Mouse (Mus musculus): ENCODE measurements around the gene Rpa1. TPM values are rescaled to one million over a fixed set of nuclear protein-coding genes. Genes with fewer than 3 reads are reported as not detected.

The Rpa1 gene
- polyA plus RNA-seq, 1 experiment from 2014 or later = 130 TPM

DNA sequence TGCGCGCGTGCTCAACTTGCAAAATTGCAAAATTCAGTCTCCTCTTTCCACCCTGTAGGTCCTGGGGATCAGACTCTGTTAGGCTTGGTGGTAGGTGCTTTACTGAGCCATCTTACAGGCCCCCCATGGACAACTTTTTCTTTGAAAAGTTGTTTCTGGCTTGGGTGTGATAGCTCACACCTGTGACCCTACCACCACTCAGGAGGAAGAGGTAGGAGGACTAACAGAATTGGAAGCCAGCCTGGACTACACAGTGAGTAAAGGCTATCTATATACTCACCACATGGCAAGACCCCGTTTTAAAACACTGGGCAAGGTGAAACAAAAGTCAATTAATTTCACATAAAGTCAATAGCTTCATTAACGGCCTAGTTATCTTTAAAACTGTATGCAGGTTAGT lies 3.4 kb downstream of the Rpa1 start:
- Histone ChIP-seq H3K9ac (no peak overlapping the region), H3K36me3 (peaks cover 25% of the 10 kb centered on the region), H3K9me3 (no peaks in the 10 kb centered on the region; the same call in 1 of the 2 replicates), H3K4me3 (no peak overlapping the region), H3K27ac (no peak overlapping the region), H3K4me1 (peaks cover 36% of the 10 kb centered on the region), H3K4me2 (replicated peaks) (no peak overlapping the region), H3K27me3 (no peaks in the 10 kb centered on the region)
- no peak for ATAC-seq (ENCODE audit: low FRiP score, low read depth)
- WGBS = 89% methylated on average over 5 of the region's 5 CpGs

DNA sequence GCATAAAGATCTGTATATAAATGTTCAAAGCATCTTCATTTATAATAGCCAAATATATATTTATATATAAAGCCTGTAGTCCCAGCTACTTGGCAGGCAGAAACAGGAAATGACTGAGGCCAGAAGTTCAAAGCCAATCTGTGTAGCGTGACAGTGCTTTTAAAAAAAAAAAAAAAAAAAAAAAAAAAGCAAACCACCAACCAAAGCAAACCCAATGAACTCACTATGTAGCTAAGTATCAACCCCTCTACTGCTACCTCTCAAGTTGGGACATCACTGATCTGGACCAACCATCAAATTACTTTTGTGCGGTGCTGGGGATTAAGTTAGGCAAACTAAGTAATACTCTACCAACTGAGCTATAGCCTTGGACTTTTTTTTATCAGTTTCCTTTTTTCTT lies 4.0 kb downstream of the Rpa1 start:
- no peak overlapping the region for H3K4me2 ChIP-seq (replicated peaks)

GRCm38 (mm10) chr11:75343096-75343495 lies 5.0 kb downstream of the Rpa1 start:
- 95% methylated on average over 2 of the region's 2 CpGs for WGBS
- H3K4me2 ChIP-seq (replicated peaks) = no peak overlapping the region

More for the DNA sequence above, 4.0 kb downstream of the Rpa1 start:
- Histone ChIP-seq H3K27ac (no peak overlapping the region), H3K27me3 (no peaks in the 10 kb centered on the region), H3K4me1 (peaks cover 30% of the 10 kb centered on the region), H3K9ac (no peak overlapping the region), H3K9me3 (no peaks in the 10 kb centered on the region; the same call in 1 of the 2 replicates), H3K36me3 (peaks cover 30% of the 10 kb centered on the region), H3K4me3 (no peak overlapping the region)
- 69% methylated on average over 2 of the region's 2 CpGs for WGBS
- ATAC-seq (ENCODE audit: low FRiP score, low read depth) = no peak

GRCm38 (mm10) chr11:75340698-75341345 lies 7.3 kb downstream of the Rpa1 start:
- peaks cover 62% of the 10 kb centered on the region for H3K36me3 ChIP-seq
- no peak overlapping the region for H3K27ac ChIP-seq
- H3K4me2 ChIP-seq (replicated peaks) = no peak overlapping the region
- no peak overlapping the region for H3K9ac ChIP-seq
- no peaks in the 10 kb centered on the region for H3K27me3 ChIP-seq
- peaks cover 10% of the 10 kb centered on the region; the same call in 1 of the 2 replicates for H3K4me1 ChIP-seq
- ATAC-seq (ENCODE audit: low FRiP score, low read depth) = no peak
- no peaks in the 10 kb centered on the region; the same call in 1 of the 2 replicates for H3K9me3 ChIP-seq
- H3K4me3 ChIP-seq = no peak overlapping the region
- WGBS = 86% methylated on average over 12 of the region's 12 CpGs

More at GRCm38 (mm10) chr11:75343096-75343495, 5.0 kb downstream of the Rpa1 start:
- Histone ChIP-seq H3K27ac (no peak overlapping the region), H3K27me3 (no peaks in the 10 kb centered on the region), H3K9ac (no peak overlapping the region), H3K4me3 (no peak overlapping the region), H3K9me3 (no peaks in the 10 kb centered on the region; the same call in 1 of the 2 replicates), H3K4me1 (peaks cover 26% of the 10 kb centered on the region), H3K36me3 (peaks cover 40% of the 10 kb centered on the region)
- ATAC-seq (ENCODE audit: low FRiP score, low read depth) = no peak

DNA sequence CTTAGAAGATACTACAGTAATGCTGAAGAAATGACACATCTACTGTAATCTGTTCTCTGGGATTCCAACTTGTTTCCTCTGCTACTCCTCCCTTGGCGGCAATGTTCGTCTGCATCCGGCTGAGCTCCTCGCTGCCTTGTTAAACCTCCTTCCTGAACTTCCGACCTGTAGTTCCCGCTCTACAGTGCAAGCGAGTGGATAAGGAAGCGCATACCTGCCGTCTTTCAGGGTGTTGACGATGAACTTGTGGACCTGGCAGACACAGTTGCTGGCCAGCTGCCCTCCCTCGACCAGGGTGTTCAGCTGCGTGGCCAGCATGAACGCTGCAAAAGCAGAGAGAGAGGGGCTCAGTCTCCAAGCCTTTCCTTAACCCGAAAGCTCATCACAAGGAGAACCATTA lies 8.0 kb downstream of the Rpa1 start:
- Histone ChIP-seq H3K9ac (no peak overlapping the region), H3K27ac (no peak overlapping the region), H3K36me3 (peaks cover 64% of the 10 kb centered on the region), H3K9me3 (no peaks in the 10 kb centered on the region), H3K4me3 (no peak overlapping the region), H3K4me2 (replicated peaks) (no peak overlapping the region), H3K4me1 (peaks cover 7% of the 10 kb centered on the region; the same call in 1 of the 2 replicates), H3K27me3 (no peaks in the 10 kb centered on the region)
- 89% methylated on average over 14 of the region's 14 CpGs for WGBS
- no peak for ATAC-seq (ENCODE audit: low FRiP score, low read depth)

DNA sequence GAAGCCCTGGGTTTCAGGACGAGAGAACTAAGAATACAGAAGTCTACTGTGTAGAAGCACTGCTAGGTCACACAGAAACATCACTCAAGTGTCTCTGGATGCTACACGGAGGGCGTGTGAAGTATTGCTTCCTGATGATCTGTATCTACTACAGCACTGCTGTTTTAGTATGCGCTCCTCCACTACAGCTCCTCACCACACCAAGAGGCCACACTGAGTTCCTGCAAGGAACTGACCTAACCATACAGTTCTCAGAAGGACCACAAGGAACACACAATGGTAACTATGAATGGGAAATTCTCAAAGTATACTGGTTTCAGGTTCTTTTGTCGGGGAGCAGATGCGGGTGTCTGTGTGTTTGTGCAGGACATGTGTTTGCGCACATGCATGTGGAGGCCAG lies 10.9 kb downstream of the Rpa1 start:
- H3K4me3 ChIP-seq = no peak overlapping the region
- H3K27me3 ChIP-seq = no peaks in the 10 kb centered on the region
- H3K9me3 ChIP-seq = no peaks in the 10 kb centered on the region
- no peak overlapping the region for H3K27ac ChIP-seq
- H3K4me1 ChIP-seq = no peaks in the 10 kb centered on the region
- H3K4me2 ChIP-seq (replicated peaks) = no peak overlapping the region
- no peak overlapping the region for H3K9ac ChIP-seq
- H3K36me3 ChIP-seq = peaks cover 63% of the 10 kb centered on the region
- ATAC-seq (ENCODE audit: low FRiP score, low read depth) = no peak
- 91% methylated on average over 7 of the region's 7 CpGs for WGBS

GRCm38 (mm10) chr11:75336676-75337075 lies 11.4 kb downstream of the Rpa1 start:
- Histone ChIP-seq H3K4me2 (replicated peaks) (no peak overlapping the region), H3K9ac (no peak overlapping the region), H3K9me3 (no peaks in the 10 kb centered on the region), H3K4me1 (no peaks in the 10 kb centered on the region), H3K36me3 (peaks cover 68% of the 10 kb centered on the region), H3K27me3 (no peaks in the 10 kb centered on the region), H3K4me3 (no peak overlapping the region), H3K27ac (no peak overlapping the region)
- no peak for ATAC-seq (ENCODE audit: low FRiP score, low read depth)
- 85% methylated on average over 8 of the region's 8 CpGs for WGBS

DNA sequence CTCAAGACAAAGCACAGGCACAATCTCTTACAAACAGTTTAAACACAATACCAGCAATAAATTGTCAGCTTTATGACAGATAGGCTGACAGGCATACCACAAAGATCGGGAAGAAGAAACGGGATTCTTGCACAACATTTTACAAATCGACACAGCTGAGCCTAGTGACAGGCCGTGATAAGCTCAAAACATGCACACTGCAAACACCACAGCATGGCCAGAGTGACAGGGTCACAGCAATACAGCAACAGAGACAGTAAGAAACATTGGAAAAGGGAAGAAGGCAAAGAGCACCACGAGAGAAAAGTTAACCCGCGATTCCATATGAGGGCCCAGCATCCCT lies 22.2 kb downstream of the Rpa1 start:
- peaks cover 41% of the 10 kb centered on the region for H3K36me3 ChIP-seq
- H3K9me3 ChIP-seq = no peaks in the 10 kb centered on the region
- H3K27me3 ChIP-seq = no peaks in the 10 kb centered on the region
- 77% methylated on average over 7 of the region's 7 CpGs for WGBS
- no peak for ATAC-seq (ENCODE audit: low FRiP score, low read depth)
- H3K4me1 ChIP-seq = peaks cover 11% of the 10 kb centered on the region; the same call in 1 of the 2 replicates
- H3K9ac ChIP-seq = no peak overlapping the region; the same call in 1 of the 2 replicates
- no peak overlapping the region for H3K27ac ChIP-seq
- no peak overlapping the region for H3K4me2 ChIP-seq (replicated peaks)
- no peak overlapping the region for H3K4me3 ChIP-seq

GRCm38 (mm10) chr11:75325116-75325968 lies 22.8 kb downstream of the Rpa1 start:
- H3K4me2 ChIP-seq (replicated peaks) = no peak overlapping the region
- ATAC-seq (ENCODE audit: low FRiP score, low read depth) = no peak
- H3K4me3 ChIP-seq = no peak overlapping the region
- H3K4me1 ChIP-seq = peaks cover 11% of the 10 kb centered on the region; the same call in 1 of the 2 replicates
- no peak overlapping the region for H3K27ac ChIP-seq
- peaks cover 35% of the 10 kb centered on the region for H3K36me3 ChIP-seq
- no peaks in the 10 kb centered on the region for H3K27me3 ChIP-seq
- WGBS = 69% methylated on average over 16 of the region's 16 CpGs
- H3K9me3 ChIP-seq = no peaks in the 10 kb centered on the region
- peak overlapping the region; percentile 19; the same call in 1 of the 2 replicates for H3K9ac ChIP-seq

DNA sequence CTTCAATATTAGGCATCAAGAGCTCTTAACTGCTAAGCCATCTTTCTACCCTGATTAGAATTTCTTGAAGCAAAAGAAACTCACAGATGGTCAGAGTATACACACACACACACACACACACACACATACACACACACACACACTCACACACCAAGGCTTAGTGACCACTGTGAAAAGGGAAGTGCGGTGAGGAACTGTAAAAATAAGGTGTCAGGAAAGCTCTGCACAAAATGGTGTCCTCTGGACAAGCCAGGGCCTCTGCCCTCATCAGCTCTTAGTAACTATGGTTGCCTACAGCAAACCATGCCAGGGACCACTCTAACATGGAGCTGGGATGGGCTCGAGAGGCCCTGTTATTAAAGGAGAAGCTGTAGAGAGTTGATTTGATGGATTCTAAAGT lies 23.7 kb downstream of the Rpa1 start:
- H3K27me3 ChIP-seq = no peaks in the 10 kb centered on the region
- peaks cover 28% of the 10 kb centered on the region for H3K36me3 ChIP-seq
- 96% methylated on average over 2 of the region's 2 CpGs for WGBS
- no peak overlapping the region for H3K4me3 ChIP-seq
- no peak overlapping the region for H3K27ac ChIP-seq
- H3K4me2 ChIP-seq (replicated peaks) = no peak overlapping the region
- H3K4me1 ChIP-seq = peaks cover 11% of the 10 kb centered on the region; the same call in 1 of the 2 replicates
- no peak for ATAC-seq (ENCODE audit: low FRiP score, low read depth)
- H3K9ac ChIP-seq = no peak overlapping the region
- H3K9me3 ChIP-seq = no peaks in the 10 kb centered on the region

- no peak overlapping the region for H3K4me3 ChIP-seq
- no peaks in the 10 kb centered on the region for H3K27me3 ChIP-seq
- 82% methylated on average over 8 of the region's 8 CpGs for WGBS
- ATAC-seq (ENCODE audit: low FRiP score, low read depth) = no peak
- no peaks in the 10 kb centered on the region for H3K9me3 ChIP-seq
- H3K4me2 ChIP-seq (replicated peaks) = no peak overlapping the region
- peaks cover 21% of the 10 kb centered on the region for H3K36me3 ChIP-seq
- no peak overlapping the region for H3K9ac ChIP-seq
- H3K27ac ChIP-seq = no peak overlapping the region
- H3K4me1 ChIP-seq = peaks cover 11% of the 10 kb centered on the region; the same call in 1 of the 2 replicates
Measured at GRCm38 (mm10) chr11:75323326-75323737, 24.8 kb downstream of the Rpa1 start.

DNA sequence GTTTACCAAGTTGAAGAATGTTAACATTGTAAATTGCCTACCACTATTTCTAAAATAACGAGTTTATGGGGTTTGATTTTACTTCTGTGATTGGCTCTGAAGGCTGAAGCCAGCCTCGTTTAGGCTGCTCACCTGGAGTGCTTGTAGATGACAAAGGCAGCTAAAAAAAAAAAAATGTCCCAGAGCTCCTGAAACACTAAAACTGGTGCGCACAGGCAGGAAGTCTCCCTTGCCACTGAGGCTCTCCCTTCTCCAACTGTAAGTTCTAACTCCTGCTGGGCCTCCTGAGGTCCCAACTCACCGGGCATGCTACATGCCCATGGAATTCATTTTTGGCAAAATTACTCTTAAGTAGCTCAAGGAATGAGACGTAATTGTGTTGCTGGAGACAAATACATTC lies 28.9 kb downstream of the Rpa1 start:
- Histone ChIP-seq H3K27me3 (no peaks in the 10 kb centered on the region), H3K4me2 (replicated peaks) (no peak overlapping the region), H3K36me3 (peaks cover 33% of the 10 kb centered on the region), H3K9me3 (no peaks in the 10 kb centered on the region), H3K4me1 (no peaks in the 10 kb centered on the region), H3K27ac (no peak overlapping the region), H3K9ac (no peak overlapping the region), H3K4me3 (no peak overlapping the region)
- 52% methylated on average over 5 of the region's 5 CpGs for WGBS
- ATAC-seq (ENCODE audit: low FRiP score, low read depth) = no peak
